Mouse (Mus musculus) gonadal fat pad, adult 2 months (tissue): ENCODE data around the gene Fermt3. TPM values are rescaled to one million over a fixed set of nuclear protein-coding genes. Genes with fewer than 3 reads are reported as not detected.
"Not testable (repeated sequence)": the region's sequence is repeated elsewhere in the genome, so short reads cannot be mapped to it uniquely, and the experiment has no call there.

Experiments used
- DNase-seq: peaks from one replicate; pipeline ENCODE4 v3.0.0-alpha.2; 2012; ENCODE audit warnings: low read depth
- polyA plus RNA-seq: library from polyadenylated mRNA; depleted of rRNA; stranded (reverse); fragments of >200 nt; gene quantifications from 2 replicates; pipeline ENCODE4 v1.2.3, GENCODE M21; 2012; rRNA removed

Gene Fermt3
- polyA plus RNA-seq = 10.3 and 11.8 TPM in 2 replicates

- DNase-seq = no peak
Measured at GRCm38 (mm10) chr19:7019191-7019590, at the start of gene Fermt3. Gene Fermt3, minus strand, starts transcription at chr19:7019469.

- DNase-seq = no peak
Measured at GRCm38 (mm10) chr19:7068136-7068535, 48.9 kb upstream of the Fermt3 start.

- no peak for DNase-seq
Measured at GRCm38 (mm10) chr19:7067344-7068050, 48.2 kb upstream of the Fermt3 start.

DNA sequence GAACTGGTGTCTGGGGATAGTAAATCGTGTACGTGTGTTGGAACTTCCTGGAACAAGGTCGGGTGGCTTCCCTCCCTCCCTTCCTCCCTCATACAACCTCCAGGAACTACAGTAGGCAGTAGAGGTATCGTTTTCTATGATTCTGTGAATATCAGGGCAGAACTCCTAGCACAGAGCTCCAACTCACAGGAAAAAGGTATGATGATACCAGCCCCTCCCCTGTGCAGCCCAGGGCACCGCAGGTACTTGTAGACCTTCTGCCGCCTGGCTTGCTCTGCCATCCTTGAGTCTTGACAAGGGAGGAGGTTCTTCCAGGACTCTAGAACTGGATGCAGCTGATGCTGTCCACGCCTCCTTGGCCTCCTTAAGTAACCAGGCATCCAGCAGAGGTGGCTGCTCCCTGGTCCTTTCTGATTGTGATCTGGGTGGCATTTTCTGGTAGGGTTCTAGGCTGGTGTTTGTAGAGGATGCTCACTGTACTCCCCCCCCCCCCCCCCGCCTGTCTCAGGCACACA lies 47.6 kb upstream of the Fermt3 start:
- no peak for DNase-seq

- no peak for DNase-seq
Measured at GRCm38 (mm10) chr19:7066034-7066827, 47.0 kb upstream of the Fermt3 start.

GRCm38 (mm10) chr19:7064571-7064970 lies 45.3 kb upstream of the Fermt3 start:
- DNase-seq = no peak

- DNase-seq = no peak
Measured at GRCm38 (mm10) chr19:7062916-7063315, 43.6 kb upstream of the Fermt3 start.

- DNase-seq = no peak
Measured at GRCm38 (mm10) chr19:7062110-7062509, 42.8 kb upstream of the Fermt3 start.

DNA sequence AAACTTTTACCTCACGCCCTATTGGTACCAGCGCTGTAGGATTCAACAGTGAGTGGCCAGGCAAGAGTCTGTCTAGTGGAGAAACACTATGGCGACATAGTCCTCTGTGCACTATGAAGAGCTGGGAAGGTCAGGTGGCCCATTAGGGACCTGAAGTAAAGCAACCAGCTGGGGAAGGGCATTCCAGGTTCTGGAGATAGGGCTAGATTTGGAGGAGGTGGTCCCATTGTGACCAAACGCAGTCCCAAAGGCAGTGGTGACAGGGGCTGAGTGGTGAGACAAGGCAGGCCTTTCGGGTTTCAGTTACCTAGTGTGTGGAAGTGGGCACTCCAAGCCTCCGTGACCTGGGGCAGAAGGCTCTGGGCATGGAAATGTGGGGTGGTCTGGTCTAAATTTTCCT lies 39.3 kb upstream of the Fermt3 start:
- DNase-seq = no peak

- DNase-seq = peak; percentile 77
Measured at GRCm38 (mm10) chr19:7057722-7058207, 38.5 kb upstream of the Fermt3 start.

- no peak for DNase-seq
Measured at GRCm38 (mm10) chr19:7057126-7057721, 38.0 kb upstream of the Fermt3 start.

DNA sequence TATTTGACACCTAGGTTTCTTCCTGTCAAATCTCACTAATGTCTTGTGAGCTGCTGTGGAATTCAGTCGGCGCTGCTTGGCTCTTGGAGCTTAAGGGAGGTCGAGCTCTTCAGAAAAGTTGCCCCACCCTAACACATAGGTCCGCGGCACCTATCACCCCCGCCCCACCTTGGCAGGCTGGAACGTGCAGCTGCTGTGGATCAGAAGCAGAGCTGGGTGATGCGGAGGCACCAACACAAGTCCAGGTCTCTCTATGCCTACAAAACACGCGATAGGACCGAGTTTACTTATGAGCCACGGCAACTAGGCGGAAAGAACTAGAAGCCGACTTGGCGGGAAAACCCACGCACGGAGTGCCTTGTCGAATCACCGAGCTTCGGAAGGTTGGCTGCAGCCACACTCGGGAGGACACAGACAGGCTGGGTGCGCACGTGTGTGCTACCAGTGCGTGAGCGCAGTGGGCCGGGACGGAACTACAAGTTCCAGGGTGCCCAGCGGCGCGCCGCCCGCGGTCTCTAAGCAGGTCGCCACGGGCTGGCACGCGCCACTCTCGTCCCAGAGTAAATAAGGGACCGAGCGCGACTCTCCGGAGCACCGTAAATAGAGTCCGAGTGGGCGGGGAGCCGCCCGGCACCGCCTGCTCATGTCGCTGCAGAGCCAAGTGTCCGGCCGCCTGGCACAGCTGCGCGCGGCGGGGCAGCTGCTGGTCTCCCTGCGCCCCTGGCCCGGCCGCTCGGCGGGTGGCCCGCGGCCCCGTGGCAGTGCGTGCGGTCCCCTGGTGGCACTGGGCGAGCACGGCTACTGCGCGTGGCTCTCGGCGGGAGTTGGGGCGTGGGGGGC lies 37.2 kb upstream of the Fermt3 start, which contains the start of gene Macrod1:
TSS of gene Macrod1 (plus strand) at position 563 of the 840 bp plus-strand sequence.
- no peak for DNase-seq

DNA sequence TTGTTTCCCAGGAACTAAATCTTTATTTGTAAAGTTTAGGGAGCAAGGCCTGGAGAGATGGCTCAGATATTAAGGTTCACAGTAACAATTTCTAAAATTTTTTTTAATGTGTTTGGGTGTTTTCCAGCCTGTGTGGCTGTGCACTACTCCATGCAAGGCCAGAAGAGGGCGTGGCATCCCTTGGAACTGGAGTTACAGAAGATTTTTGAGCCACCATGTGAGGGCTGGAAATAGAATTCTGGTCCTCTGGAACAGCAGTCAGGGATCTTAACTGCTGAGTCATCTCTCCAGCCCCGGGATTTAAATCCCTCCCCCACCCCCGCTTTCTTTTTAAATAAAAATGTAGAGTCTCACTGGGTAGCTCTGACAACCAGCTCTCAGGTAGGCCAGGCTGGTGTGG lies 35.9 kb upstream of the Fermt3 start:
- no peak for DNase-seq

DNA sequence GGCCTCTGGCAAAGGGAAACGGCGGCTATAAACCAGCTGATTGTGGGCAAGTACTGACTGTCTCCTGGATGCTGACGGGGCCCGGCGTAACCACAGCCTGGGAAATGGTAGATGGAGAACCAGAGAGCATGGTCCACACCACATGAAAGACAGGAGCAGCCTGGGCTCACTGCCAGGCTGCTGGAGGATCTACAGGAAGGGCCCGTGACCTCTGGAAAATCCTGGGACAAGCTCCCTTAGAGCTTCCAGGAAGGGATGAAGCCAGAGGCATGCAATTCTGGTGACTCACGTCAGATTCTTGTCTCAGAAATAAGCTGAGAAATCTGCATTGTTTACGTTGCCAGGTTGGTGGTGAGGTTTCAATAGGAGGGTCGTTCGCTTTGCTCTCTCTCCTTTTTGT lies 35.5 kb upstream of the Fermt3 start:
- no peak for DNase-seq

GRCm38 (mm10) chr19:7053382-7053781 lies 34.1 kb upstream of the Fermt3 start:
- DNase-seq = not testable (repeated sequence)

GRCm38 (mm10) chr19:7044706-7045105 lies 25.4 kb upstream of the Fermt3 start:
- no peak for DNase-seq

DNA sequence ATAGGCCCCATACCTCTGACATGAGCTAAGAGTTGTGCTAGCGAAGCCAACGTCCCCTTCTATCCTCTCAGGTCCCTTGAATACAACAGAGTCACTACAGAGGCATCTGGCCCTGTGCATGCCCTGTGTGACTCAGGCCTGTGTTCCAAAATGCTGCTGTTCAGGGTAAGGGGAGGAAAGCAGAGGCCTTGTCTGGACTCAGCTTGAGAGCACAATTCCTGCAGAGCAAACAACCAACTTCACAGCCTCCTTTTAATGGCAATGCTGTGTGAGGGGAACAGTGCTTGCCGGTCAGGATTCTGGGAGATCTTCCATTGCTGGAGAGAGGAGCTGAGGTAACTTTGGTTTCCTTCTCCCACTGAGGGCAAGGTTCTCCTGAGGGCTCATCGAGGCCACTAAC lies 25.0 kb upstream of the Fermt3 start:
- DNase-seq = no peak

DNA sequence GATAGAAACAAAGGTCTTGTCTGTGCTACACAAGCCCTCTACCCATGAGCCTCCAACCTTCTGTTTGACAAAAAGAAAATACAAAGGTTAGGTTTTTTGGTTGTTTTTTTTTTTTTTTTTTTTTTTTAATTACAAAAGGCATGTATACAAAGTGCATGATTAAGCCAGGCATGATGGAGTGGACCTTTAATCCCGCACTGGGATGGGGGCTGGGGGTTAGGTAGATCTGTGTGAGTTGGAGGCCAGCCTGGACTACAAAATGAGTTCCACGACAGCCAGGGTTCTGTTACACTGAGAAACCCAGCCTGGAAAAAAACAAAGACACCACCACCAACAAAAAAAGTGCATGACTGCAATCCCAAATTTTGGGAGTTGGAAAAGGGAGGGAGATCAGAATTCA lies 21.9 kb upstream of the Fermt3 start:
- DNase-seq = no peak

GRCm38 (mm10) chr19:7040637-7041130 lies 21.4 kb upstream of the Fermt3 start:
- DNase-seq = no peak

- DNase-seq = peak; percentile 100
Measured at GRCm38 (mm10) chr19:7039841-7040636, 20.8 kb upstream of the Fermt3 start, which contains the start of gene Stip1. Gene Stip1, minus strand, starts transcription at chr19:7039967.
